Mouse (Mus musculus) ovary, postnatal 36 days (tissue): ENCODE measurements around the gene Clec12b.
"Not testable (repeated sequence)": the region's sequence is repeated elsewhere in the genome, so short reads cannot be mapped to it uniquely, and the experiment has no call there.

Experiments
- DNase-seq: peaks from one replicate; pipeline ENCODE4 v3.0.0; 2022; ENCODE audit warnings: low spot score, mixed read lengths

Clec12b gene

GRCm38 (mm10) chr6:129369374-129370132, 16.1 kb downstream of the Clec12b start:
- DNase-seq, result no peak

DNA sequence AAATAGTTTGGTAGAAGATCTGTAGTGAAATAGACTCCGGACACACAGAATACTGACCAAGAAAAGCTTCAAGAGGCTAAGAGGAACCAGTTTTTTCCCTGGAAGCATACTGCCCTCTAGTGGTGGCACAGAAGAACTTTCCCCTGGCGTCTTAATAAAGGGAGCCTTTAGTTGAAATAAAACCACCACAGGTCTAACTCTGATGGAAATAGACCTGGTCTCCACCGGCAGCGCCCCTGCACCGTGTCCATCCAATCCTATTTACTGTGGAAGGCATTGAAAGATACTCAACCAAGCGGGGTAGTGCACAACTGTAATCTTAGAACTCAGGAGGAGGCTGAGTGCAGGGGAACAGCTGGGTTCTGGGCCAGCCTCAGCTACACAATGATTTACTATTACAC, 19.7 kb downstream of the Clec12b start:
- DNase-seq, result no peak

GRCm38 (mm10) chr6:129363942-129364341, 21.7 kb downstream of the Clec12b start:
- no peak for DNase-seq

DNA sequence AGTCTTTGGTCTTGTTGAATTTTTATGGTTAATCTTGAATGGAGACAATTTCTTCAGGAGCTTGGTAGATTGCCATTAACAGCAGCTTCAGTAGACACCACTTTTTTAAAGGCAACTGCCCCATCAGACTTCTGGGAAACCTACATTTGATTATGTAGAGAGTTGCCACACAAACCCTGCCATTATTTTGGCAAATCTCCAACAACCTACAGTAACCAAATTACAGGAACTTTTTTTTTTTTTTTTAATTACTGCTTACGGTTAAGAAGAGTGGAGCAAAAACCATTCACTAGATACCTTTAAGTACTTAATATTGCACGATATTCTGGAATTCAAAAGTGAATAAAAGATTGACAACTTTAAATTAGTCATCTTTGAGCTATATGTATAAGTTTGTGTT, 26.2 kb downstream of the Clec12b start:
- DNase-seq, result no peak

DNA sequence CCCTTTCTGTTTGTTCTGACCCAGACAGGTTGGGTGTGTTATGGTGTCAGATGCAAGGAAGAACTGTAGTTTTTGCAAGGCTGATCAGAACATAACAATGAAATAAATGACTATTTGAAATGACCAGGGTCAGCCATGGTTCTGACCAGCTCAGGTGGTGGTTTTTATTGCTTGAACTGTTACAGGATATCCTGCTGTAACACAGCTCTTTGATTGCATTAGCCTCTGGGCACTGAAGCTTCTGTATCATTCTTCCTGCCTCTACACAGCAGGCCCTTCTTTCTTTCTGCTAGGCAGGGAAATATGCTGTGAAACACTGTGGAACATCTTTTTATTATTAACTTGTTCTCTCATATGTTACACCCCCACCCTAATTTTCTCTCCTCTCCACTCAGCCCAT, 29.2 kb downstream of the Clec12b start:
- no peak for DNase-seq

DNA sequence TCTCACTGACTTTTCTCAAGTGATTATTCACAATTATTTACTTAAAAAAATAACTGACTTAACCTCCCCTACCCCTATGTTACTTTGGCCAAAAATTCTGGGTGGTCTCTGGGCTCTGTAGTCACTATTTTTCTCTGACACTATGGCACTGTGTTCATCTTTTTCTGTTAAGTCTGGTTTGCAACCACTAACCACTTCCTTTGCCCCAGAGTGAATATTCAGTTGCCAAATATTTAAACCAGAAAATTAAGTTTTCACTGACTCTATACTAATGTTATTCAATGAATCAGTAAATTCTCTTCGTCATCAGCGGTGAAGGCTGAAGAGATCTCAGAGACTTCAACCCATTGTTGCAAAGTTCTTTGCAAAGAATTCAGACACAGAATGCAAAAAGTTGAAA, 29.9 kb downstream of the Clec12b start:
- no peak for DNase-seq

- DNase-seq, result no peak
Measured at GRCm38 (mm10) chr6:129351091-129351490, 34.6 kb downstream of the Clec12b start.

DNA sequence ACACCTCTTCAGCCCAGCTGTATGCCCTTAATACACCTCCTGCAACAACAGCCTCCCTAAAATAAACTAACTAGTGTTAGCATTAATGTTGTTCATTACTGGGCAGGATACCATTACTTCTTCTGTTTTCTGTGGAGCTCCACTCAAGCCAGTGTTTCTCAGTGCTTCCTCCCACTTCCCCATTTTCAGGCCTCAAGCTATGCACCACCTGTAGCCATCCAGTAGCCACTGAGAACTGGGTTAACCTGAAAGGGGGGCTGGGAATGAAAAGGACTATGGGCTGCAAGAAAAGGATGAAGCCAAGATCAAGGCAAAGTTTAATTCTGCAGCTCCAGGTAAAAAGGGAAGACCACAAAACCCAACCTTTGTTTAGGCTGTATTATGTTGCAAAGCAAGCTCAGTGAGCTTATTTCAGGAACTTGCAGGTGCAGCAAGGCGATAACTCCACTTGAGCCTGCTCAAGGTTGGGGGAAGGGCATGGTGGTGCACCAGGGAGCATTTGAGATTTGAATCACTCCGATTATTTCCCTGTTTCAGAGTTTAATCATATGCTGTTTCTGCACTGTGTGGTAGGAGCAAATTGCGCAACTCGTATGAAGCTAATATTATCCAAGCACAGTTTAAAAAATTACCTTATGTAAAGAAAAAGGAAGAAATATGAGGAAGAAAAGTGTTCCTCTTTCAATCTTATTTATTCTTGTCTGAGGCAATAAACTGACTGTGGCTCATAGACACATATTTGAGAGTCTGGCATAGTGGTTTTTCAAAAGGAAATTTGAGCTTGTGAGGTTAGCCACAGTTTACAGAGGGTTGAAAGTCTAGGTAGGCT, 35.9 kb downstream of the Clec12b start:
- DNase-seq, result no peak

GRCm38 (mm10) chr6:129344408-129344807, 41.3 kb downstream of the Clec12b start:
- DNase-seq, result no peak

GRCm38 (mm10) chr6:129342391-129342790, 43.3 kb downstream of the Clec12b start, which contains the start of gene Clec12a:
Gene Clec12a, plus strand, starts transcription at chr6:129342691.
- DNase-seq, result not testable (repeated sequence)

GRCm38 (mm10) chr6:129337751-129338150, 47.9 kb downstream of the Clec12b start:
- no peak for DNase-seq

DNA sequence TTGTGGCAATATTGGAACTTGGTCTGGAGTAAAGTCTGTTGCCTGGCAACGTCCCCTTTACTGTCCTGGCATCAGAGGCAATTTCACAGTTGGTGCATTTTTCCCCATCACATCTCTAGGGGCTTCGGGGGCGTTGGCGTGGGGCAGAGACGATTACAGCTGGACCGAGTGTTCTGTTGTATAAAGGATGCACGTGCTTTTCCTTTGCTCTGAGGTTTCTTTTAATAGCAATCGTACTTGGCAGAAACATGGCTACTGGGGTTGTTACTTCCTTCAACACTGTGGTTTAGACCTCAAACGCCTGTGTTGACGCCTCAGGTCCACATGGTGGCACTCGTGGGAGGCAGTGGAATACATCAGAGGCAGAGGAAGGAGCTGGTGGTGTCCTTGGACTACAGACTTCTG, 52.0 kb downstream of the Clec12b start:
- peak; percentile 39 for DNase-seq

- no peak for DNase-seq
Measured at GRCm38 (mm10) chr6:129331610-129332009, 54.1 kb downstream of the Clec12b start, which contains the start of gene 4922502D21Rik. Gene 4922502D21Rik, minus strand, starts transcription at chr6:129331796.

GRCm38 (mm10) chr6:129326568-129327150, 59.0 kb downstream of the Clec12b start:
- DNase-seq, result no peak

GRCm38 (mm10) chr6:129326016-129326415, 59.7 kb downstream of the Clec12b start:
- no peak for DNase-seq
